Mouse (Mus musculus) stomach, postnatal 0 days (tissue): Measurements from ENCODE around the gene Acta1. TPM values are rescaled to one million over a fixed set of nuclear protein-coding genes. Genes with fewer than 3 reads are reported as not detected.

Experiments
- ATAC-seq: fragments of 200-750 bp; cut with Nextera tagmentation; 2 replicates; pipeline ENCODE4 v1.8.0; 2017; ENCODE audit not compliant: low FRiP score, low TSS enrichment
- DNase-seq: peaks from one replicate; pipeline ENCODE4 v3.0.0-alpha.2; 2016; ENCODE audit warnings: low spot score
- H3K27ac ChIP-seq: fragments of 300-500 bp; sonication (generic); replicated peaks from 2 replicates; pipeline ENCODE4 v1.5.1; 2014; ENCODE audit warnings: mild to moderate bottlenecking, control low read depth
- H3K27me3 ChIP-seq: fragments of 300-500 bp; sonication (generic); 2 replicates; pipeline ENCODE4 v1.6.1; 2014; ENCODE audit warnings: low read length; ENCODE audit not compliant: control insufficient read depth, insufficient read depth
- H3K36me3 ChIP-seq: fragments of 300-500 bp; sonication (generic); 2 replicates; pipeline ENCODE4 v1.6.1; 2014; ENCODE audit warnings: low read length, mixed read lengths; ENCODE audit not compliant: control insufficient read depth, insufficient read depth
- H3K4me1 ChIP-seq: fragments of 300-500 bp; sonication (generic); replicated peaks from 2 replicates; pipeline ENCODE4 v1.6.1; 2014; ENCODE audit warnings: antibody characterized with exemption; ENCODE audit not compliant: control insufficient read depth, insufficient read depth
- H3K4me2 ChIP-seq: fragments of 300-500 bp; sonication (generic); replicated peaks from 2 replicates; pipeline ENCODE4 v1.6.1; 2014; ENCODE audit warnings: low read depth, mild to moderate bottlenecking, control low read depth, moderate library complexity
- H3K4me3 ChIP-seq: fragments of 300-500 bp; sonication (generic); 2 replicates; pipeline ENCODE4 v1.5.1; 2014; ENCODE audit warnings: low read depth, low read length, control low read depth
- H3K9ac ChIP-seq: fragments of 300-500 bp; sonication (generic); 2 replicates; pipeline ENCODE4 v1.6.1; 2014; ENCODE audit warnings: mild to moderate bottlenecking, low read length, control low read depth, mixed read lengths
- H3K9me3 ChIP-seq: fragments of 300-500 bp; sonication (generic); 2 replicates; pipeline ENCODE4 v1.6.1; 2016; ENCODE audit warnings: low read length; ENCODE audit not compliant: control insufficient read depth
- CTCF ChIP-seq: IDR thresholded peaks from 2 replicates; pipeline ENCODE4 v1.5.1; 2016; ENCODE audit warnings: antibody characterized with exemption, low read depth, mild to moderate bottlenecking, moderate library complexity
- EP300 ChIP-seq: optimal IDR thresholded peaks from 2 replicates; pipeline ENCODE3; 2016; ENCODE audit warnings: antibody characterized with exemption
- WGBS: fragments of 180-500 bp; shearing (Covaris S2); extraction: QIAGEN DNeasy Blood & Tissue Kit; methylation state at CpG from one replicate; pipeline ENCODE4 v1.1.7; 2014; 5-methylcytosine and 5-hydroxymethylcytosine counted together
- polyA plus RNA-seq: library from polyadenylated mRNA; unstranded; fragments of >200 nt; fragmentation: Nextera tagmentation; extraction: Ambion mirVana; gene quantifications from 2 replicates; pipeline ENCODE4 v1.2.1, GENCODE M21; 2015

The Acta1 gene
- polyA plus RNA-seq, 1 experiment from 2014 or later: 23.1 TPM

GRCm38 (mm10) chr8:123857361-123857760 is 37.2 kb downstream of the Acta1 start:
- no peak for ATAC-seq
- Histone ChIP-seq H3K27ac (no peak overlapping the region), H3K4me2 (no peak overlapping the region), H3K4me3 (no peak overlapping the region), H3K27me3 (no peaks in the 10 kb centered on the region), H3K9ac (no peak overlapping the region), H3K9me3 (no peaks in the 10 kb centered on the region), H3K36me3 (no peaks in the 10 kb centered on the region), H3K4me1 (no peaks in the 10 kb centered on the region)
- no peak for DNase-seq
- TF ChIP-seq CTCF: no peak
- WGBS: 75% methylated on average over 3 of the region's 3 CpGs

- Histone ChIP-seq H3K27me3 (no peaks in the 10 kb centered on the region), H3K4me1 (no peaks in the 10 kb centered on the region), H3K4me2 (no peak overlapping the region), H3K9me3 (no peaks in the 10 kb centered on the region), H3K9ac (no peak overlapping the region), H3K4me3 (no peak overlapping the region), H3K36me3 (no peaks in the 10 kb centered on the region), H3K27ac (no peak overlapping the region)
- WGBS: 79% methylated on average over 9 of the region's 9 CpGs
- DNase-seq: no peak
- no peak for ATAC-seq
- TF ChIP-seq EP300 (no peak), CTCF (no peak)
These were observed 39.6 kb downstream of the Acta1 start for GRCm38 (mm10) chr8:123854733-123855475.

DNA sequence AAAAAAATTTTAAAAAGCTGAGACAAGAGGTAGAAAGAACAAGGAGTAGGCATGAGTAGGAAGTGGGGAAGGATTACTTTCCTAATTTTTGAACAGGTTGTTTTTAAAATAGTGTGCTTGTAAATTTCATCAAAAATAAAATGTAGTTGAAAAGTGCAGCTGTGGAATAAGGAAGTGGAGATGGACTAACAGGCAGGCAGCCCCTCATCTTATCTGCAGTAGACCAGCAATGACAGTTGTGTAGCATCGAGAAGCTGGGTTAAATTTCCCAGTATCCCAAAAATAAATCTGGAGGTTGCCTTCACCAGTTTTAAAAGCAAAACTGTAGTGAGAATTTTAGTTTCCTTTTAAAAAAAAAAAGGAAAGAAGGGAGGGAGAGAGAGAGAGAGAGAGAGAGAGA is 40.3 kb downstream of the Acta1 start:
- Histone ChIP-seq H3K27ac (no peak overlapping the region), H3K36me3 (no peaks in the 10 kb centered on the region), H3K4me1 (no peaks in the 10 kb centered on the region), H3K27me3 (no peaks in the 10 kb centered on the region), H3K4me2 (no peak overlapping the region), H3K9ac (no peak overlapping the region), H3K4me3 (no peak overlapping the region), H3K9me3 (no peaks in the 10 kb centered on the region)
- DNase-seq (no peak), ATAC-seq (no peak)
- 94% methylated on average over 1 of the region's 1 CpGs for WGBS
- TF ChIP-seq EP300: no peak
- no peak for TF ChIP-seq CTCF

- H3K27me3 ChIP-seq: no peaks in the 10 kb centered on the region
- H3K4me1 ChIP-seq: no peaks in the 10 kb centered on the region
- no peaks in the 10 kb centered on the region for H3K9me3 ChIP-seq
- TF ChIP-seq CTCF (no peak), EP300 (no peak)
- no peak overlapping the region for H3K4me3 ChIP-seq
- H3K27ac ChIP-seq: no peak overlapping the region
- no peak overlapping the region for H3K4me2 ChIP-seq
- no peak for ATAC-seq
- 72% methylated on average over 5 of the region's 5 CpGs for WGBS
- no peak for DNase-seq
- no peaks in the 10 kb centered on the region for H3K36me3 ChIP-seq
- H3K9ac ChIP-seq: no peak overlapping the region
These were observed 43.0 kb downstream of the Acta1 start for GRCm38 (mm10) chr8:123851590-123851989.

- DNase-seq: no peak
- H3K4me1 ChIP-seq: no peaks in the 10 kb centered on the region
- no peak overlapping the region for H3K9ac ChIP-seq
- H3K27me3 ChIP-seq: no peaks in the 10 kb centered on the region
- 86% methylated on average over 4 of the region's 4 CpGs for WGBS
- H3K36me3 ChIP-seq: no peaks in the 10 kb centered on the region
- H3K4me3 ChIP-seq: no peak overlapping the region
- H3K9me3 ChIP-seq: no peaks in the 10 kb centered on the region
- TF ChIP-seq EP300 (no peak), CTCF (no peak)
- H3K27ac ChIP-seq: no peak overlapping the region
- no peak overlapping the region for H3K4me2 ChIP-seq
- no peak for ATAC-seq
These were observed 45.2 kb downstream of the Acta1 start for GRCm38 (mm10) chr8:123849352-123849751.

DNA sequence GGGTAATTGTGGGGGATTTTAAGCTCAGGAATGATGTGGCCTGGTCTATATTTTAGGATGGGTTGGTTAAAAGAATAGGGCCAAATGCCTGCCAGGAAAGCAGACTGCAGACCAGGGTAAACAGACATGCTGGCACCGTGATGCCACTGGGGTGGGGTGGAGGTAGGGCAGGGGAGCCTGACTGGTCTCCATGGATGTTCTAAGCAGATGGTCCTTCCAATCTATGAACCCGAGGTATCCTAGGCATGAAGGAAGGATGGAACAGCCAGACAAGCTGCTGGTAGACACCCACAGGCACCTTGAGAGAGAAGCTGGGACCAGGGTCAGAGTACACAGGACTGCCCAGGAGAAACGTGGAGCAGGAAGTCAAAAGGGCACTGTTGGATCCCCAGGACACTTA is 47.0 kb downstream of the Acta1 start:
- no peaks in the 10 kb centered on the region for H3K36me3 ChIP-seq
- no peak for TF ChIP-seq CTCF
- TF ChIP-seq EP300: no peak
- no peaks in the 10 kb centered on the region for H3K9me3 ChIP-seq
- no peak overlapping the region for H3K9ac ChIP-seq
- ATAC-seq (no peak), DNase-seq (no peak)
- H3K4me1 ChIP-seq: no peaks in the 10 kb centered on the region
- H3K4me2 ChIP-seq: no peak overlapping the region
- no peak overlapping the region for H3K27ac ChIP-seq
- H3K4me3 ChIP-seq: no peak overlapping the region
- no peaks in the 10 kb centered on the region for H3K27me3 ChIP-seq
- 47% methylated on average over 3 of the region's 3 CpGs for WGBS
